Mouse (Mus musculus) liver, postnatal 0 days (tissue): ENCODE measurements around the gene Ptcd2. TPM values are rescaled to one million over a fixed set of nuclear protein-coding genes. Genes with fewer than 3 reads are reported as not detected.

Experiments
- ATAC-seq: fragments of 200-750 bp; cut with Nextera tagmentation; 2 replicates; pipeline ENCODE4 v1.8.0; 2017; ENCODE audit warnings: mild to moderate bottlenecking, moderate library complexity
- DNase-seq: peaks from one replicate; pipeline ENCODE4 v3.0.0-alpha.2; 2016
- H3K27ac ChIP-seq: fragments of 300-500 bp; sonication (generic); 2 replicates; pipeline ENCODE4 v1.5.1; 2014; ENCODE audit warnings: antibody characterized with exemption, moderate library complexity, mild to moderate bottlenecking, low read depth
- H3K27me3 ChIP-seq: fragments of 300-500 bp; sonication (generic); 2 replicates; pipeline ENCODE4 v1.6.1; 2014; ENCODE audit warnings: low read length, control low read depth, mixed read lengths; ENCODE audit not compliant: insufficient read depth
- H3K36me3 ChIP-seq: fragments of 300-500 bp; sonication (generic); replicated peaks from 2 replicates; pipeline ENCODE4 v1.6.1; 2014; ENCODE audit warnings: mild to moderate bottlenecking, control low read depth, low read length, moderate library complexity, mixed read lengths; ENCODE audit not compliant: insufficient read depth
- H3K4me1 ChIP-seq: fragments of 300-500 bp; sonication (generic); 2 replicates; pipeline ENCODE4 v1.6.1; 2014; ENCODE audit warnings: antibody characterized with exemption, mild to moderate bottlenecking, control low read depth; ENCODE audit not compliant: insufficient read depth
- H3K4me2 ChIP-seq: fragments of 300-500 bp; sonication (generic); 2 replicates; pipeline ENCODE4 v1.6.1; 2014; ENCODE audit warnings: low read depth, mild to moderate bottlenecking, low read length, moderate library complexity, mixed read lengths
- H3K4me3 ChIP-seq: fragments of 300-500 bp; sonication (generic); 2 replicates; pipeline ENCODE4 v1.5.1; 2014; ENCODE audit warnings: low read depth, low read length
- H3K9ac ChIP-seq: fragments of 300-500 bp; sonication (generic); replicated peaks from 2 replicates; pipeline ENCODE4 v1.6.1; 2014; ENCODE audit warnings: mild to moderate bottlenecking, moderate library complexity
- H3K9me3 ChIP-seq: fragments of 300-500 bp; sonication (generic); 2 replicates; pipeline ENCODE4 v1.6.1; 2016; ENCODE audit warnings: mild to moderate bottlenecking, control low read depth, low read length, mixed read lengths
- CTCF ChIP-seq: sonication (generic); IDR thresholded peaks from 2 replicates; pipeline ENCODE4 v1.5.1; 2016; ENCODE audit warnings: antibody characterized with exemption, low read depth
- EP300 ChIP-seq: IDR thresholded peaks from 2 replicates; pipeline ENCODE4 v1.6.1; 2016; ENCODE audit warnings: antibody characterized with exemption, low read depth, mild to moderate bottlenecking
- WGBS: fragments of 180-500 bp; shearing (Covaris S2); extraction: QIAGEN DNeasy Blood & Tissue Kit; methylation state at CpG from one replicate; pipeline ENCODE4 v1.1.7; 2014; ENCODE audit not compliant: insufficient replicate concordance; 5-methylcytosine and 5-hydroxymethylcytosine counted together
- polyA plus RNA-seq: library from polyadenylated mRNA; unstranded; fragments of >200 nt; fragmentation: Nextera tagmentation; extraction: Ambion mirVana; gene quantifications from 2 replicates; pipeline ENCODE4 v1.2.1, GENCODE M21; 2015

Gene Ptcd2
- polyA plus RNA-seq, 1 experiment from 2014 or later = 23.8 TPM

- Histone ChIP-seq H3K36me3 (peaks cover 6% of the 10 kb centered on the region; the same call in 1 of the 2 replicates), H3K27me3 (no peaks in the 10 kb centered on the region), H3K9ac (no peak overlapping the region), H3K4me2 (no peak overlapping the region), H3K4me3 (no peak overlapping the region), H3K4me1 (peaks cover 5% of the 10 kb centered on the region), H3K9me3 (no peaks in the 10 kb centered on the region), H3K27ac (no peak overlapping the region)
- no peak for DNase-seq
- TF ChIP-seq EP300 (no peak), CTCF (no peak)
- ATAC-seq = no peak
- 70% methylated on average over 3 of the region's 3 CpGs for WGBS
Measured at GRCm38 (mm10) chr13:99351596-99351995, 7.1 kb upstream of the Ptcd2 start.

DNA sequence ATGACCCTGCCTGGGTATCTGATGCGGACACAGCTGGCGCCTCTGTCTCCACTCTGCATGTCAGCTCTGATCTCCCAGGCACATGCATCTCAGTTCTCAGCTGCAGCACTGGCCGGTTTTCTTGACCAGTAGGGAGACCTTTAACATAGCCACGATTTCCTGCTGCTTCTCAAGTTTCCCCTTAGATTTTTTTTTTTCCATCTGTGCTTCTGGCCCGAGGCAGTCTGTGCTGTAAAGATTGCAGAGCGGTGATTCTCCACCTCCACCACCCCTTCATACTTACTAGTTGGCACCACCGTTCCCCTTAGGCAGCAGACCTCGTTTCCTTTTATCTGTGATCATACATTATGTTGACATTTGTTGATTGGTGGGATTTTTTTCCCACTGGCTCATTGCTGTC is 6.7 kb upstream of the Ptcd2 start:
- no peak overlapping the region for H3K4me2 ChIP-seq
- peaks cover 5% of the 10 kb centered on the region for H3K4me1 ChIP-seq
- no peak overlapping the region for H3K4me3 ChIP-seq
- TF ChIP-seq CTCF (no peak), EP300 (no peak)
- no peaks in the 10 kb centered on the region for H3K27me3 ChIP-seq
- H3K9ac ChIP-seq = no peak overlapping the region
- no peaks in the 10 kb centered on the region for H3K9me3 ChIP-seq
- DNase-seq (no peak), ATAC-seq (no peak)
- H3K27ac ChIP-seq = no peak overlapping the region
- peaks cover 6% of the 10 kb centered on the region; the same call in 1 of the 2 replicates for H3K36me3 ChIP-seq
- 73% methylated on average over 8 of the region's 8 CpGs for WGBS

GRCm38 (mm10) chr13:99350009-99350408 is 5.5 kb upstream of the Ptcd2 start:
- Histone ChIP-seq H3K4me2 (no peak overlapping the region), H3K36me3 (peaks cover 6% of the 10 kb centered on the region; the same call in 1 of the 2 replicates), H3K27ac (no peak overlapping the region), H3K27me3 (no peaks in the 10 kb centered on the region), H3K9ac (no peak overlapping the region), H3K4me3 (no peak overlapping the region), H3K9me3 (no peaks in the 10 kb centered on the region), H3K4me1 (peaks cover 11% of the 10 kb centered on the region)
- no peak for ATAC-seq
- no peak for TF ChIP-seq EP300
- no peak for TF ChIP-seq CTCF
- no peak for DNase-seq
- 89% methylated on average over 6 of the region's 6 CpGs for WGBS

- under 1% methylated on average over 28 of the region's 30 CpGs for WGBS
- H3K9ac ChIP-seq = peak overlapping the region; percentile 83
- no peaks in the 10 kb centered on the region for H3K27me3 ChIP-seq
- H3K9me3 ChIP-seq = no peaks in the 10 kb centered on the region
- H3K27ac ChIP-seq = peak overlapping the region; percentile 63
- TF ChIP-seq EP300 (no peak), CTCF (no peak)
- peaks cover 35% of the 10 kb centered on the region for H3K36me3 ChIP-seq
- peak overlapping the region; percentile 82 for H3K4me2 ChIP-seq
- H3K4me3 ChIP-seq = peak overlapping the region; percentile 77
- DNase-seq (no peak), ATAC-seq (peak; percentile 74)
- H3K4me1 ChIP-seq = peaks cover 13% of the 10 kb centered on the region
Measured at GRCm38 (mm10) chr13:99343876-99344598, 468 bp downstream of the Ptcd2 start.

DNA sequence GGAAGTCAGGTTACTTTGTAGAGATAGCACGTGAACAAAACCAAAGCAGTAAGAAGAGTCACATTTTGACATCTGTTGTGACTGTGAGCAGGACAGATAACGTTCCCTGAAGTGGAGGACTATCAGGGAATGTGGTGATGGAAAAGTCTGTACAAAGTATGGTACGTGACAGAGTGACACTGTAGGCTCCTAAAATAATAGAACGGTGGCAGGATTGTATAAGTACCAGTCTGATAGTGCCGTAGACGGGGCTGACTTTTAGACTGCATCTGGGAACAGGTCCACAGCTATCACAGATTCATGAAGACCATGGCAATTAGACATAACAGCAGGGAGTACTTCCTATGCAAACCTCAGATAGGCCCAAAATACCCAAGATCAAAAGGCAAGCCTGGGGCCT is 3.0 kb downstream of the Ptcd2 start:
- H3K4me2 ChIP-seq = no peak overlapping the region
- no peak overlapping the region for H3K4me3 ChIP-seq
- TF ChIP-seq EP300 (no peak), CTCF (no peak)
- no peak overlapping the region for H3K9ac ChIP-seq
- no peaks in the 10 kb centered on the region for H3K27me3 ChIP-seq
- H3K36me3 ChIP-seq = peaks cover 43% of the 10 kb centered on the region
- WGBS = 88% methylated on average over 6 of the region's 6 CpGs
- H3K9me3 ChIP-seq = no peaks in the 10 kb centered on the region
- H3K27ac ChIP-seq = no peak overlapping the region
- ATAC-seq (no peak), DNase-seq (no peak)
- peaks cover 13% of the 10 kb centered on the region for H3K4me1 ChIP-seq

GRCm38 (mm10) chr13:99337510-99337909 is 7.0 kb downstream of the Ptcd2 start:
- Histone ChIP-seq H3K9me3 (no peaks in the 10 kb centered on the region), H3K9ac (no peak overlapping the region), H3K4me2 (no peak overlapping the region), H3K4me1 (no peaks in the 10 kb centered on the region), H3K27ac (0 out of 2 replicates have a peak overlapping the region, but pooled peaks have one; percentile 24), H3K36me3 (peaks cover 66% of the 10 kb centered on the region), H3K27me3 (no peaks in the 10 kb centered on the region), H3K4me3 (no peak overlapping the region)
- peak; percentile 35; the same call in 1 of the 2 replicates for ATAC-seq
- no peak for TF ChIP-seq EP300
- 39% methylated on average over 6 of the region's 6 CpGs for WGBS
- no peak for DNase-seq
